Mouse (Mus musculus): ENCODE results near the gene Sppl2b. TPM values are rescaled to one million over a fixed set of nuclear protein-coding genes. Genes with fewer than 3 reads are reported as not detected.
A peak's percentile ranks its signal among the peaks of the same experiment; 100 is the strongest.

Gene Sppl2b
- polyA plus RNA-seq, 1 experiment, result 56.0 TPM

DNA sequence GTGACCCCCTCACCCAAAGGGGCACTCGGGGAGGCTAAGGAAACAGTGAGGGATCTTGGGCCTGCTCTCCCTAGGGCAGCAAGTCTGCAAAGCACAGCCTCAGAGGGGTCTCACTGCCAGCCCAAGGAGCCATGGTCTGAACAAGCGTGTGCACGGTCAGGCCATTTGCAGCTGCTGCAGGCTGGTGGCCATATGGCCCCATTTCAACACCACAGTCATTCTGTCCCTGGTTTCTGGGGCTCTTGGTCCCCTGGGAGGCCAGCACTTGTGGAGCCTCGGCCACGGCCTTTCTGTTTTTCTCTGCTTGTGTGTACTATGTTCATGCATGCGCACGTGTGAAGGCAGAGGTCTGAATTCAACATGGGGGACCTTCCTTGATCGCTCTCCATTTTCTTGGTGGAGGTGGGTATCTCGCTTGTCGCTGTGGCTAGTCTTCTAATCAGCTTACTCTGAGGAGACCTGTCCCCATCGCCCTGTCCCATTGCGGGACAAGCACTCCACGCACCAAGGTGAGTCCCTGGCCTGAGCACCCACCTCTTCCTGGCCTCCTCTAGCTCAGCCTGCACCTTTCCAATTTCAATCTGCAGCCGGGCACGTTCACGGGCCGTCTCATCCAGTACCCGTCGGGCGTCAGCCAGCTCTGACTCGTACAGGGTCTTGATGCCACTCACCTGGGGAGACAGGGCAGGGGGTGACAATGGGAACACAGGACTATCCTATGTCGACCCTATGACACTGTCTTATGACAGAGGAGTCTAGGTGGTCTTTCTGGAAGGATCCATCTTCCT lies 54.5 kb downstream of the Sppl2b start:
- TF ChIP-seq TAL1 (IDR thresholded peaks at IDR 0.05; ENCODE audit: low read length) (no peak), GATA1 (IDR thresholded peaks at IDR 0.05; ENCODE audit: low read length) (no peak)
- no peaks in the 10 kb centered on the region for H3K27me3 ChIP-seq (ENCODE audit: control insufficient read depth)
- H3K9me3 ChIP-seq (ENCODE audit: control insufficient read depth, low read length), result no peaks in the 10 kb centered on the region
- H3K4me1 ChIP-seq (ENCODE audit: control insufficient read depth), result peaks cover 16% of the 10 kb centered on the region
- H3K4me3 ChIP-seq (replicated peaks), result no peak overlapping the region
- peaks cover 88% of the 10 kb centered on the region for H3K36me3 ChIP-seq (ENCODE audit: control insufficient read depth)

- Histone ChIP-seq H3K27me3 (ENCODE audit: control insufficient read depth) (no peaks in the 10 kb centered on the region), H3K4me3 (replicated peaks) (no peak overlapping the region), H3K9me3 (ENCODE audit: control insufficient read depth, low read length) (no peaks in the 10 kb centered on the region), H3K36me3 (ENCODE audit: control insufficient read depth) (peaks cover 72% of the 10 kb centered on the region), H3K4me1 (ENCODE audit: control insufficient read depth) (peaks cover 33% of the 10 kb centered on the region)
- TF ChIP-seq GATA1 (IDR thresholded peaks at IDR 0.05; ENCODE audit: low read length), result no peak
- no peak for TF ChIP-seq TAL1 (IDR thresholded peaks at IDR 0.05; ENCODE audit: low read length)
Measured at GRCm38 (mm10) chr10:80911354-80911753, 56.3 kb downstream of the Sppl2b start.

DNA sequence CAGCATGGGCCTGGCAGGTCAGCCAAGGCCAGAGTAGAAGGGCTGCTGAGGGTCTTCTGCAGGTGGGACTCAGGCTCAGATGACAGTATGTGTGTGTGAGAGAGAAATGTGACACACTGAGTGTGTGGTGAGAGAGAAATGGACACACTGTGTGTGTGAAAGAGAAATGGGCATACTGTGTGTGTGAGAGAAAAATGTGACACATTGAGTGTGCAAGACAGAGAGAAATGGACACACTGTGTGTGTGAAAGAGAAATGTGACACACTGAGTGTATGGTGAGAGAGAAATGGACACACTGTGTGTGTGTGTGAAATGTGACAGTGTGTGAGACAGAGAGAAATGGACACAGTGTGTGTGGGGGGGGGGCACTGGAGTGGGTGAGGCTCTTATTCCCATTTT lies 56.8 kb downstream of the Sppl2b start:
- Histone ChIP-seq H3K36me3 (ENCODE audit: control insufficient read depth) (peaks cover 70% of the 10 kb centered on the region), H3K4me3 (replicated peaks) (no peak overlapping the region), H3K4me1 (ENCODE audit: control insufficient read depth) (peaks cover 38% of the 10 kb centered on the region), H3K9me3 (ENCODE audit: control insufficient read depth, low read length) (no peaks in the 10 kb centered on the region), H3K27me3 (ENCODE audit: control insufficient read depth) (no peaks in the 10 kb centered on the region)
- TF ChIP-seq GATA1 (IDR thresholded peaks at IDR 0.05; ENCODE audit: low read length), result no peak
- TF ChIP-seq TAL1 (IDR thresholded peaks at IDR 0.05; ENCODE audit: low read length), result no peak

GRCm38 (mm10) chr10:80913364-80914011 lies 58.4 kb downstream of the Sppl2b start:
- Histone ChIP-seq H3K4me1 (ENCODE audit: control insufficient read depth) (peaks cover 54% of the 10 kb centered on the region), H3K27me3 (ENCODE audit: control insufficient read depth) (peaks cover 13% of the 10 kb centered on the region), H3K4me3 (replicated peaks) (no peak overlapping the region), H3K9me3 (ENCODE audit: control insufficient read depth, low read length) (no peaks in the 10 kb centered on the region), H3K36me3 (ENCODE audit: control insufficient read depth) (peaks cover 55% of the 10 kb centered on the region)
- TF ChIP-seq GATA1 (IDR thresholded peaks at IDR 0.05; ENCODE audit: low read length), result no peak
- TF ChIP-seq TAL1 (IDR thresholded peaks at IDR 0.05; ENCODE audit: low read length), result no peak

GRCm38 (mm10) chr10:80914253-80914656 lies 59.2 kb downstream of the Sppl2b start:
- H3K9me3 ChIP-seq (ENCODE audit: control insufficient read depth, low read length), result no peaks in the 10 kb centered on the region
- peaks cover 20% of the 10 kb centered on the region for H3K27me3 ChIP-seq (ENCODE audit: control insufficient read depth)
- peaks cover 47% of the 10 kb centered on the region for H3K36me3 ChIP-seq (ENCODE audit: control insufficient read depth)
- TF ChIP-seq GATA1 (IDR thresholded peaks at IDR 0.05; ENCODE audit: low read length) (no peak), TAL1 (IDR thresholded peaks at IDR 0.05; ENCODE audit: low read length) (no peak)
- H3K4me3 ChIP-seq (replicated peaks), result no peak overlapping the region
- H3K4me1 ChIP-seq (ENCODE audit: control insufficient read depth), result peaks cover 55% of the 10 kb centered on the region

DNA sequence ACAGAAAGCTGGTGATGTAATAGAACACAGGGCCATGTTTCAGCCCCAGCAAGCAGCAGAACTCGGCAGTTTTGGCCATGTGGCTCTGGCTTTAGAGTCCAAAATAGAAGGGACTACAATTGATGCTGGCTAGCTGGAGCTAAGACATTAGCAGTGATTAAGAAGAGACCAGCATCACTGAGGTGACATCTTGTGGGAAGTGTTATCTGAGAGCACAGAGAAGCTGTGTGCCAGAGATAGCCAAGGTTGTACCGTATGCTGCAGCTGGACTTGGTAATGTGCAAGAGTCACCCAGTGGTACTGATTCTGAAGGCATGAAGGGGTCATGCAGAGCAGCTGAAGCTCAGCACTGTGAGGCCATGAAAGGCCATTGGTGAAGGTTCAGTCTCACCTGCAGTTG lies 60.2 kb downstream of the Sppl2b start:
- H3K4me3 ChIP-seq (replicated peaks), result no peak overlapping the region
- H3K27me3 ChIP-seq (ENCODE audit: control insufficient read depth), result peaks cover 27% of the 10 kb centered on the region
- no peaks in the 10 kb centered on the region for H3K9me3 ChIP-seq (ENCODE audit: control insufficient read depth, low read length)
- peaks cover 37% of the 10 kb centered on the region for H3K36me3 ChIP-seq (ENCODE audit: control insufficient read depth)
- TF ChIP-seq TAL1 (IDR thresholded peaks at IDR 0.05; ENCODE audit: low read length) (peak; percentile 51; the same call in 2 of the 3 replicates), GATA1 (IDR thresholded peaks at IDR 0.05; ENCODE audit: low read length) (no peak)
- H3K4me1 ChIP-seq (ENCODE audit: control insufficient read depth), result peaks cover 55% of the 10 kb centered on the region

- Histone ChIP-seq H3K9me3 (ENCODE audit: control insufficient read depth, low read length) (no peaks in the 10 kb centered on the region), H3K4me3 (replicated peaks) (no peak overlapping the region), H3K36me3 (ENCODE audit: control insufficient read depth) (peaks cover 32% of the 10 kb centered on the region), H3K4me1 (ENCODE audit: control insufficient read depth) (peaks cover 55% of the 10 kb centered on the region), H3K27me3 (ENCODE audit: control insufficient read depth) (peaks cover 29% of the 10 kb centered on the region)
- no peak for TF ChIP-seq TAL1 (IDR thresholded peaks at IDR 0.05; ENCODE audit: low read length)
- TF ChIP-seq GATA1 (IDR thresholded peaks at IDR 0.05; ENCODE audit: low read length), result no peak
Measured at GRCm38 (mm10) chr10:80915736-80916135, 60.7 kb downstream of the Sppl2b start.

DNA sequence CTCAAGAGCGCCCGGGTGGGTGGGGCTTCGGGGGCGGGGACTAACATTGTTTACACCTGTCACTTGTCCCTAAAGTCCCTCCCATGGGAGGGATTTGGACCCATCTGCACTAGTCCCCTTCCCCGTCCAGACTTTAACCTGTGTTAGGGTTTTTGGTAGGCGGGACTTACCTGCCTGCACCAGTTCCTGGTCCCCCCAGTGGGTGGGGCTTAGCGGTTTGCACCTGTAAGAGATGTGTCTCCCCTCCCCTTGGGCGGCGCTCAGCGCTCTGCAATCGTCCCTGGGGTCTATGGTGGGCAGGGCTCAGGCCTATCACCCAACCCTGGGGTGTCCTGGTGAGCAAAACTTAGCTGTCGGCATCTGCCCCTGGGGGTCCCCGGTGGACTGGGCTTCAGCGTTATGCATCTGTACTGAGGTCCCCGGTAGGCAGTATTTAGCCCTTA lies 62.3 kb downstream of the Sppl2b start:
- Histone ChIP-seq H3K36me3 (ENCODE audit: control insufficient read depth) (peaks cover 16% of the 10 kb centered on the region), H3K9me3 (ENCODE audit: control insufficient read depth, low read length) (no peaks in the 10 kb centered on the region), H3K27me3 (ENCODE audit: control insufficient read depth) (peaks cover 40% of the 10 kb centered on the region), H3K4me1 (ENCODE audit: control insufficient read depth) (peaks cover 61% of the 10 kb centered on the region), H3K4me3 (replicated peaks) (peak overlapping the region; percentile 81)
- TF ChIP-seq TAL1 (IDR thresholded peaks at IDR 0.05; ENCODE audit: low read length) (no peak), GATA1 (IDR thresholded peaks at IDR 0.05; ENCODE audit: low read length) (no peak)

GRCm38 (mm10) chr10:80917779-80918434 lies 62.8 kb downstream of the Sppl2b start, which contains the start of gene Lmnb2:
TSS of gene Lmnb2 (minus strand) at chr10:80918245.
- Histone ChIP-seq H3K36me3 (ENCODE audit: control insufficient read depth) (peaks cover 12% of the 10 kb centered on the region), H3K4me3 (replicated peaks) (peak within 1 kb of the TSS; percentile 81), H3K4me1 (ENCODE audit: control insufficient read depth) (peaks cover 57% of the 10 kb centered on the region), H3K9me3 (ENCODE audit: control insufficient read depth, low read length) (no peaks in the 10 kb centered on the region), H3K27me3 (ENCODE audit: control insufficient read depth) (peaks cover 42% of the 10 kb centered on the region)
- TF ChIP-seq TAL1 (IDR thresholded peaks at IDR 0.05; ENCODE audit: low read length), result no peak
- no peak for TF ChIP-seq GATA1 (IDR thresholded peaks at IDR 0.05; ENCODE audit: low read length)

Other genes with a start within 250 kb of the Sppl2b start
- gene Gm49322, start 249.3 kb upstream of the Sppl2b start, polyA plus RNA-seq (2012), result 0.07 and 0.12 TPM in 2 replicates
- 33.9 and 36.6 TPM in 2 replicates for gene Csnk1g2, start 232.4 kb upstream of the Sppl2b start, polyA plus RNA-seq (2012)
- 2.6 and 3.2 TPM in 2 replicates for gene Btbd2, start 198.2 kb upstream of the Sppl2b start, polyA plus RNA-seq (2012)
- gene Mknk2, start 177.2 kb upstream of the Sppl2b start, polyA plus RNA-seq (2012), result 49.1 and 53.2 TPM in 2 replicates
- 1.8 and 2.1 TPM in 2 replicates for gene Mob3a, start 153.3 kb upstream of the Sppl2b start, polyA plus RNA-seq (2012)
- 1.2 and 3.9 TPM in 2 replicates for gene Izumo4, start 153.1 kb upstream of the Sppl2b start, polyA plus RNA-seq (2012)
- 2.5 and 2.6 TPM in 2 replicates for gene Ap3d1, start 113.0 kb upstream of the Sppl2b start, polyA plus RNA-seq (2012)
- 8.8 and 9.8 TPM in 2 replicates for gene Dot1l, start 100.1 kb upstream of the Sppl2b start, polyA plus RNA-seq (2012)
- gene Sf3a2, start 57.1 kb upstream of the Sppl2b start, polyA plus RNA-seq (2012), result 68.4 and 69.3 TPM in 2 replicates
- 32.7 and 39.3 TPM in 2 replicates for gene Plekhj1, start 56.6 kb upstream of the Sppl2b start, polyA plus RNA-seq (2012)
- gene Amh, start 50.0 kb upstream of the Sppl2b start, polyA plus RNA-seq (2012), result 0.33 and 0.43 TPM in 2 replicates
- gene Jsrp1, start 41.8 kb upstream of the Sppl2b start, polyA plus RNA-seq (2012), result not detected in 2 replicates
- 1,446 and 1,486 TPM in 2 replicates for gene Oaz1, start 28.6 kb upstream of the Sppl2b start, polyA plus RNA-seq (2012)
- not detected in 2 replicates for gene Lingo3, start 11.2 kb upstream of the Sppl2b start, polyA plus RNA-seq (2012)
- gene Lsm7, start 66 bp upstream of the Sppl2b start, polyA plus RNA-seq (2012), result 17.4 and 20.7 TPM in 2 replicates
- gene Tmprss9, start 16.6 kb downstream of the Sppl2b start, polyA plus RNA-seq (2012), result 0.02 and 0.03 TPM in 2 replicates
- 29.2 and 32.1 TPM in 2 replicates for gene Timm13, start 45.7 kb downstream of the Sppl2b start, polyA plus RNA-seq (2012)
- gene Lmnb2, start 63.0 kb downstream of the Sppl2b start, polyA plus RNA-seq (2012), result 1.1 and 1.3 TPM in 2 replicates
- 0.15 and 0.16 TPM in 2 replicates for gene Gadd45b, start 74.8 kb downstream of the Sppl2b start, polyA plus RNA-seq (2012)
- not detected in 2 replicates for gene Gng7, start 159.7 kb downstream of the Sppl2b start, polyA plus RNA-seq (2012)
- gene Diras1, start 170.4 kb downstream of the Sppl2b start, polyA plus RNA-seq (2012), result 0.01 TPM in 1 of 2 replicates, not detected in the other
- gene Slc39a3, start 182.2 kb downstream of the Sppl2b start, polyA plus RNA-seq (2012), result 1.5 and 1.7 TPM in 2 replicates
- gene Sgta, start 204.9 kb downstream of the Sppl2b start, polyA plus RNA-seq (2012), result 18.3 and 18.8 TPM in 2 replicates
- gene Thop1, start 214.8 kb downstream of the Sppl2b start, polyA plus RNA-seq (2012), result 5.2 and 5.3 TPM in 2 replicates
- gene Creb3l3, start 243.6 kb downstream of the Sppl2b start, polyA plus RNA-seq (2012), result 0.05 and 0.07 TPM in 2 replicates